Mouse (Mus musculus) spleen, postnatal 36 days (tissue): ENCODE measurements around the gene Slc24a1.

Experiments used
- DNase-seq, 2 experiments: peaks; one replicate each; pipeline ENCODE4 v3.0.0; 2022; ENCODE audit warnings: low spot score in 2 of 2, mixed read lengths in 1 of 2

The Slc24a1 gene

GRCm38 (mm10) chr9:64937491-64937890, 13.9 kb downstream of the Slc24a1 start:
- DNase-seq, result no peak

GRCm38 (mm10) chr9:64936508-64936907, 14.9 kb downstream of the Slc24a1 start:
- peak; percentile 41 to 51 for DNase-seq

GRCm38 (mm10) chr9:64934015-64934754, 17.2 kb downstream of the Slc24a1 start:
- no peak for DNase-seq

- DNase-seq, result no peak
Observed at GRCm38 (mm10) chr9:64931751-64932610, 19.4 kb downstream of the Slc24a1 start.

GRCm38 (mm10) chr9:64930256-64930655, 21.2 kb downstream of the Slc24a1 start:
- no peak for DNase-seq

- DNase-seq, result no peak
Observed at GRCm38 (mm10) chr9:64926201-64926991, 25.0 kb downstream of the Slc24a1 start.

- DNase-seq, result no peak
Observed at GRCm38 (mm10) chr9:64925771-64926170, 25.6 kb downstream of the Slc24a1 start.

GRCm38 (mm10) chr9:64918560-64918959, 32.8 kb downstream of the Slc24a1 start:
- DNase-seq, result peak; percentile 16 to 25

GRCm38 (mm10) chr9:64914629-64915028, 36.8 kb downstream of the Slc24a1 start:
- DNase-seq, result peak in 1 of 2 experiments; percentile 28

GRCm38 (mm10) chr9:64913973-64914372, 37.4 kb downstream of the Slc24a1 start:
- DNase-seq, result no peak

- no peak for DNase-seq
Observed at GRCm38 (mm10) chr9:64913406-64913805, 38.0 kb downstream of the Slc24a1 start.

GRCm38 (mm10) chr9:64907441-64907840, 44.0 kb downstream of the Slc24a1 start:
- DNase-seq, result no peak

- no peak for DNase-seq
Observed at GRCm38 (mm10) chr9:64904917-64905640, 46.3 kb downstream of the Slc24a1 start.

GRCm38 (mm10) chr9:64903386-64903785, 48.0 kb downstream of the Slc24a1 start:
- peak; percentile 51 for DNase-seq

GRCm38 (mm10) chr9:64902866-64903265, 48.5 kb downstream of the Slc24a1 start:
- DNase-seq, result no peak

GRCm38 (mm10) chr9:64896605-64897004, 54.8 kb downstream of the Slc24a1 start:
- DNase-seq, result no peak

- no peak for DNase-seq
Observed at GRCm38 (mm10) chr9:64886008-64886407, 65.4 kb downstream of the Slc24a1 start.
